Mouse (Mus musculus) embryonic facial prominence, embryonic 12.5 days (tissue): Measurements from ENCODE around the gene Gm7792. TPM values are rescaled to one million over a fixed set of nuclear protein-coding genes. Genes with fewer than 3 reads are reported as not detected.
"Not testable (repeated sequence)": the region's sequence is repeated elsewhere in the genome, so short reads cannot be mapped to it uniquely, and the experiment has no call there.

ENCODE experiments used
- ATAC-seq: fragments of 200-750 bp; cut with Nextera tagmentation; 2 replicates; pipeline ENCODE4 v1.8.0; 2017; ENCODE audit not compliant: insufficient number of reproducible peaks, insufficient read depth, low FRiP score, low TSS enrichment
- H3K27ac ChIP-seq: fragments of 300-500 bp; sonication (generic); 2 replicates; pipeline ENCODE4 v1.5.1; 2016; ENCODE audit warnings: mild to moderate bottlenecking
- H3K27me3 ChIP-seq: fragments of 300-500 bp; sonication (generic); 2 replicates; pipeline ENCODE4 v1.6.1; 2016; ENCODE audit warnings: mild to moderate bottlenecking, moderate library complexity
- H3K36me3 ChIP-seq: fragments of 300-500 bp; sonication (generic); 2 replicates; pipeline ENCODE4 v1.6.1; 2016; ENCODE audit warnings: mild to moderate bottlenecking
- H3K4me1 ChIP-seq: fragments of 300-500 bp; sonication (generic); 2 replicates; pipeline ENCODE4 v1.6.1; 2016
- H3K4me2 ChIP-seq: fragments of 300-500 bp; sonication (generic); replicated peaks from 2 replicates; pipeline ENCODE4 v1.6.1; 2016; ENCODE audit warnings: mild to moderate bottlenecking, moderate library complexity
- H3K4me3 ChIP-seq: fragments of 300-500 bp; sonication (generic); 2 replicates; pipeline ENCODE4 v1.5.1; 2016; ENCODE audit warnings: mild to moderate bottlenecking
- H3K9ac ChIP-seq: fragments of 300-500 bp; sonication (generic); 2 replicates; pipeline ENCODE4 v1.6.1; 2016; ENCODE audit warnings: mild to moderate bottlenecking, moderate library complexity
- H3K9me3 ChIP-seq: fragments of 300-500 bp; sonication (generic); 2 replicates; pipeline ENCODE4 v1.6.1; 2016; ENCODE audit warnings: mild to moderate bottlenecking, moderate library complexity
- WGBS: fragments of 180-500 bp; shearing (Covaris S2); methylation state at CpG from one replicate; pipeline ENCODE4 v1.1.7; 2016; 5-methylcytosine and 5-hydroxymethylcytosine counted together
- polyA plus RNA-seq: library from polyadenylated mRNA; unstranded; fragments of >200 nt; fragmentation: Nextera tagmentation; extraction: Ambion mirVana; gene quantifications from 2 replicates; pipeline ENCODE4 v1.2.1, GENCODE M21; 2016

Gene Gm7792
- polyA plus RNA-seq, result not detected in 2 replicates

GRCm38 (mm10) chr5:93843476-93843875 is at the start of gene Gm7792:
TSS of gene Gm7792 (plus strand) at chr5:93843776.
- not testable (repeated sequence) for H3K27me3 ChIP-seq, H3K9ac ChIP-seq, H3K9me3 ChIP-seq, H3K4me3 ChIP-seq, H3K27ac ChIP-seq, H3K36me3 ChIP-seq, ATAC-seq, H3K4me1 ChIP-seq, H3K4me2 ChIP-seq
- WGBS, result 91% methylated on average over 1 of the region's 2 CpGs

Other genes starting within 250 kb of the Gm7792 start
- gene C87414, start 172.2 kb upstream of the Gm7792 start, polyA plus RNA-seq, result not detected in 2 replicates
- gene Gm16429, start 85.3 kb downstream of the Gm7792 start, polyA plus RNA-seq, result not detected in 2 replicates
- not detected in 2 replicates for gene BC061212, start 226.8 kb downstream of the Gm7792 start, polyA plus RNA-seq
- not detected in 2 replicates for gene Gm6351, start 232.6 kb downstream of the Gm7792 start, polyA plus RNA-seq